Comparison of ENCODE assay signal across 12 mouse cellular contexts in genomic region chr2:35825157-35825556, GRCm38 (mm10).
"Had no signal": no experiment of that assay in that cellular context is flagged by ENCODE, and none has a peak within 500 bp of the region (broad histone marks: within the 10 kb centered on the region; RNA-seq: fewer than 3 reads in every experiment).

No protein-coding gene starts in this region.

- H3K27ac ChIP-seq: left cerebral cortex, adult 2 months; liver, embryonic 13.5 days; lung, embryonic 15.5 days; macrophage; midbrain, embryonic 13.5 days had no signal

- ATAC-seq: liver, postnatal 0 days; midbrain, embryonic 13.5 days had no signal

- H3K9ac ChIP-seq: liver, embryonic 13.5 days; liver, postnatal 0 days; lung, embryonic 15.5 days; midbrain, embryonic 13.5 days had no signal

- H3K4me2 ChIP-seq: liver, embryonic 13.5 days; lung, embryonic 15.5 days; midbrain, embryonic 13.5 days had no signal

- H3K36me3 ChIP-seq: liver, embryonic 13.5 days; lung, embryonic 15.5 days; midbrain, embryonic 13.5 days had no signal

- H3K27me3 ChIP-seq: liver, embryonic 13.5 days; lung, embryonic 15.5 days; midbrain, embryonic 13.5 days had no signal

- H3K4me1 ChIP-seq: lung, embryonic 15.5 days; midbrain, embryonic 13.5 days had no signal

- H3K9me3 ChIP-seq: liver, embryonic 13.5 days; lung, embryonic 15.5 days; midbrain, embryonic 13.5 days had no signal

- H3K4me3 ChIP-seq: left cerebral cortex, adult 2 months; liver, embryonic 13.5 days; lung, embryonic 15.5 days; midbrain, embryonic 13.5 days had no signal

- DNase-seq: kidney, postnatal 25 days; liver; liver, embryonic 13.5 days; liver, postnatal 0 days; lung, postnatal 14 days; right cerebral cortex, adult 18-20 months; right cerebral cortex, postnatal 25 days; thymus, postnatal 36 days had no signal
